Mouse (Mus musculus): ENCODE measurements at regions not wholly inside any gene's neighbourhood (a gene's known extent, or its start where the extent isn't known, plus 50 kb on each side); places are given as distances from the start of the nearest gene placed in this dataset.

- DNase-seq (ENCODE audit: low spot score in 2 of 2): no peak
These were observed 484.3 kb upstream of the Etaa1 start for GRCm38 (mm10) chr11:18437834-18438611.

DNA sequence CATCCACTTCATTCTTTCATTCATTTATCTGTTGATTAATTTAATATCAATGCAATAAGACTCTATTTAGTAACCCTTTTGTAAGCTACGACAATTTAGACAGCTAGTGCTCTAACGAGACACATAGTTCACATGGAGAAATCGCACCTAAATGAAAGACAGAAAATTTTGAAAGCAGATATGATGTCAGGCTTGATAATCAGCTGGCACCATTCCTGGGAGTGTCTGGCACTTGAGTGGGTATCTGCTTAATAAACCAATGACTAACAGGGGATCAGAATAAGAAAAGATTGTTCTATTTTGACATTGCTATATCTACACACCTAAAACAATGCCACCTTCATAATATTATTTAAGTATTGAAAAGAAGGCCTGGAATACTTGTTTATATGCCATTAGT is 467.4 kb upstream of the Etaa1 start:
- DNase-seq (ENCODE audit: low spot score in 2 of 2): no peak

DNA sequence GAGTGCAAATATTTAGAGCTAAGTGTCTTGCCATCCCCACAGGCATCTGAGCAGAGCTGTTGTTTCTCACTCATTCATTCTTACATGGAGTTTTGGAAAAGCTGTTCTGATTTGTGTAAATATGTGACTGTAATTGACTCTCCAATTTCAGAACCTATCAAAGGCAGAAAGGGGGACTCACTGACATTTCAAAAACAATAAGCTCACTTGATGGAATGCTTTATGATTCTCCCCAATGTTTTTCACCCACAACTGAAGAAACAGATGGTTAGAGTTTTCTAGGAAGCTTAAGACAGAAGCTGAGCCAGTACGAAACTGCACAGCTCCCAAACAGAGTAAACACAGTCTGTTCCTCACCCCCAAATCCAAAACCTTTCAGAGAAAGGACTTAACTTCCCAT is 460.1 kb upstream of the Etaa1 start:
- no peak for DNase-seq (ENCODE audit: low spot score in 2 of 2)

DNA sequence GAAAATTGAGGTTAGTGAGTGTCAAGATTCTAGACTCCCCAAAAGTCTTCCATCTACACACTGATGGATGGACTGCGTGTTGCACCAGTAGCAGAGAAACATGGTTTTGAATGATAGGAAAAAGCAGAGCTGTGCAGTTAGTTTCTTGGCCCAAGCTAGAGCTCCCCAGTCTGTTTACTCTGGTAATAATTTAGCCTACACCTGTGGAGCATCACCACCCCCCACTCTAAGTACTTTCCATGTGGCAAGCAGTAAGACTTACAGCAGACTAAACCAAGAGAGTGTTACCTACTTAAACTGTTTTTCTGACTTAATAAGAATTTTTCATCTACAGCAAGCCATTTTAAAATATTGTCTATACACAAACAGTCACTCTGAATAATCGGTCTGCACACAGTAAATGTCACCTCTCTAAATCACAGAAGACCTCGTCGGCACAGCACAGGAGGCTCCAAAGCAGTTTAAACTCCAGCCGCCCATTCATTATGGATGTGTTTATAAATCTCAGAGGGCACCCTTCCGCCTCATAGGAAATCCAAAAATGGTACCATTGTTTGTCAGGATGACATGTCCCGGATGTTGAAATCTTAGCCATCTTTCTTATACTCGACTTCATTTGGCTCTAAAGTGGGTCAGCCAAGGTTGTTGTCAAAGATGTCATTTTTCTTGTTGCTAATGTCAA is 454.5 kb upstream of the Etaa1 start:
- DNase-seq (ENCODE audit: low spot score in 2 of 2): no peak

DNA sequence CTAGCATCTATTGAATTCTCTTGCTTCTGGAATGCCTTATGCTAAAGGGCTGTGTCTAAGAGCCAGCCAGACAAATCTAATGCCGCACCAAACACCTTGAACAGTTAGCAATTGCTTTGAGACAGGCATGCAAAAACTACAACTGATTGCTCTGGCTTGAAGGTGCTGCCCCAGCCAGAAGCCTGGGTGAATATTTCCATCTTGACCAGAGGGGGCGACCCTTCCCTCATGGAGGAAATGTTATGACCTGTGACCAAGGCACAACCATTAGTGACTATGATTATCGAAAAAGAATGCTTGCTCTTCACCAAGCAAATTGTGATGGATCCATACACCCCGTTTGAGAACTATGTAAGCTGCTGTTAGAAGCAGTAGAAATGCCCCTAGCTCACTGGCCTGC is 445.9 kb upstream of the Etaa1 start:
- no peak for DNase-seq (ENCODE audit: low spot score in 2 of 2)

DNA sequence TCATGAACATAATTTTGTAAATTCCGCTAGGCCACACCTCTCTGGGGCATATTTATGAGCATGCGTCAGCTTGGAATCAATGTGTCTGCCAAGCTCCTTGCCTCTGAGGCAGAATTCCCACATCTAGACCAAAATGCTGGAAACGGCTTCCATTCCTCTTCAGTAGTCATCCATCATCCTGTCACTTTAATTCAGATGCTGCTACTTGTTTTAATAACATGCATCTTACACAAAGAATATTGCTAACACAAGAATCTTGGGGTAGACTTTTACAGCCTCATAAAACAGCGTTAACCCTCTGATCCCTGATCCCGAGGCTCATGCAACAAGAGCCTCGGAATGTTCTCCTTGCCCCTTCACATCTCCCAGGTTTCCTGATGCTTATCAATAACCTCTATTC is 442.7 kb upstream of the Etaa1 start:
- no peak for DNase-seq (ENCODE audit: low spot score in 2 of 2)

GRCm38 (mm10) chr11:18395631-18396030 is 442.0 kb upstream of the Etaa1 start:
- DNase-seq (ENCODE audit: low spot score in 2 of 2): no peak

DNA sequence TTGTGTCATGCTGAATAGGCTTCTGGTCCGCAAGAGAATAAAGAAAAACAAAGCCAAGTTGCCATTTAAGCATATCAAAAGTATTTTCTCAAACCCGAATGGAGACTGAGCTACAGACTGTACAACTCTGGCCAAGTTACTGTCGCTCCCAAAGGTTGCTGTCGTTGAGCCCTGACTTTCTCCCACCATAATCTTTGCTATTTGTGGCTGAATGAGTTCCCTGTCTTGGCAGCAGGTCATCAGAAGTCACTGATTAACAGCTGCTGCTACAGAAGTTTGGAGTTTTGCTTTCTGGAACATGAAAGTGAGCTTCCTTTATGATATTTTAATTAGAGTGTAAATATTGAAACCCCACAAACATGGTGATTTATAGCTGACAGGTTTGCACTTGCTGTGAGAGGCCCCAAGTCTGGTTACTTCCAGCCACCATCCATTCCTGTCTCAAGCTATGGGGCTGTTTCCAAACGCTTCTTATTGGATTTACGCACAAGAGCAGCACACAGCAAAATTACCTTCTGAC is 419.2 kb upstream of the Etaa1 start:
- DNase-seq (ENCODE audit: low spot score in 2 of 2): no peak

DNA sequence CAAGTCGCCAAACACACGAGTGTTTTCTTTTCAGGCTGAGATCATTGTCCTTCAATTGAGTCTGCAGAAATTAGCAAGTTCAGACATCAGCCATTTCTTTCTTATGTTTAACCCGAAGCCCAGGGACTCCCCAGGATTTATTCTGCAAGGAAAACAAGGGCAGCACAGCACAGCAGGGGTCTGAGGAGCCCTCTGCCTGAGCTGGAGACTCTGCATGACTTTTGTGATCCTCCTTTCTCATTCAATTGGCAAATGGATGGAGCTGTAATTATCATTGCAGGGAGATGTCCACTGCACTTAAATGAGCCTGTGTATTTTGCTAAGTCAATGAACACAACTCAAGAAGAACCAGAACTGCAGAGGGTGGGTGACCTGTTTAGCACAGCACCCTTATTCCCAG is 417.6 kb upstream of the Etaa1 start:
- DNase-seq (ENCODE audit: low spot score in 2 of 2): no peak

GRCm38 (mm10) chr11:18370861-18371260 is 417.2 kb upstream of the Etaa1 start:
- no peak for DNase-seq (ENCODE audit: low spot score in 2 of 2)

DNA sequence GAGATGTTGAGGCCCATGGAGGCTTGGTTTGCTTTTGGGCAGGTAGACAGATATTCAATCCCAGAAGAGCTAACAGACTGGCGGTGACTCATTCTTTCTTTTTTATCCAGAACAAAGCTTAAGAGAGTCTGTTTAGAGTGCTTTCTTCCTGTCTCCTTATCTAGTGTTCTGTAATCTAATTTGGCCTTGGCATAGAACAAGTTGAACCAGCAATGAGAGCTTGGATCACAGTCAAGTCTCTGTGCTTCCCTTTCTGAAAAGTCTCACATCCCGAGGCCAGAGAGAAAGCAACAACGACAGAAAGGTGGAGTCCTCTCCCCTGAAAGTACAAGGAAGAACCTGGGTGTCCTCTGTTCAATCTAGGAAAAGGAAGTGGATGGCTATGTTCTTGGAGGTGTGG is 401.2 kb upstream of the Etaa1 start:
- no peak for DNase-seq (ENCODE audit: low spot score in 2 of 2)

DNA sequence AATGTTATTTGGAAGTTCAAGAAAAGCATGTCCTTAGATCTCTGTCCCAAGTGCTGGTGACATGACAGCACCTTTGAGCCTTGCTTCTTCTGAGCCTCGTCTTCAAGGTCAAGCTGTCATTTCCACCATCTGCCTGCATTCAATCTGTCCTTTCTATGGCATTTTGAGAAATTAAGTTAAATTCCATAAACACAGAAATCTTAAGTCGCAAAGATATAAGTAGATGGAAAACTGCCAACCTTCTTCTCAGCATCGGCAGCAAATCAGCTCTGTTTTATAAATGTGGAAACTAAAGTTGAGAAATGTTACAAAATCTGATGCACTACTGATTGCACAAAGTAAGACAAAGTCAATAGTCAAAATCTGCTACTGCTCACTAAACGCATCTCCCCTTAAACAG is 400.5 kb upstream of the Etaa1 start:
- no peak for DNase-seq (ENCODE audit: low spot score in 2 of 2)

GRCm38 (mm10) chr11:18347841-18348240 is 394.2 kb upstream of the Etaa1 start:
- DNase-seq (ENCODE audit: low spot score in 2 of 2): no peak

GRCm38 (mm10) chr11:18313510-18314301 is 360.0 kb upstream of the Etaa1 start:
- DNase-seq (ENCODE audit: low spot score in 2 of 2): no peak

GRCm38 (mm10) chr11:18296194-18297125 is 342.8 kb upstream of the Etaa1 start:
- DNase-seq (ENCODE audit: low spot score in 2 of 2): no peak

GRCm38 (mm10) chr11:18278585-18279136 is 325.0 kb upstream of the Etaa1 start:
- DNase-seq (ENCODE audit: low spot score in 2 of 2): no peak

- DNase-seq (ENCODE audit: low spot score in 2 of 2): no peak
These were observed 318.7 kb upstream of the Etaa1 start for GRCm38 (mm10) chr11:18272392-18272791.

DNA sequence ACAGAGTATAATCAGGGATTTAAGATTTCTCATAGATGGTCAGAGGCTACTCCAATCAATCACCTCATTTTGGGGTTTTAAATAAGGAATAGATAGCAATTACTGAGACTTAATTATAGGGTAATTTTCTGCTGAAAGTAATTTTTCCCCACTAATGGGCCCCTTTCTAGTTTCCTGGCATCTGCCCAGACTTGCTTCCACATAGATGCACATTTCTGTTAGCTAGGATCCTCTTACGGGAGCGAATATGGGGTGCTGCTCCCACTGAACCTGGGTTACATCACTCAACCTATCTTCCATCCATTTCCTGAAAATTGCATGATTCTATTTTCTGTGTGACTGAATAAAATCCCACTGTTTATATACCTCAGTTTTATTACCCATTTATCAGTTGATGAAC is 312.5 kb upstream of the Etaa1 start:
- no peak for DNase-seq (ENCODE audit: low spot score in 2 of 2)

GRCm38 (mm10) chr11:18262901-18263300 is 309.2 kb upstream of the Etaa1 start:
- no peak for DNase-seq (ENCODE audit: low spot score in 2 of 2)

DNA sequence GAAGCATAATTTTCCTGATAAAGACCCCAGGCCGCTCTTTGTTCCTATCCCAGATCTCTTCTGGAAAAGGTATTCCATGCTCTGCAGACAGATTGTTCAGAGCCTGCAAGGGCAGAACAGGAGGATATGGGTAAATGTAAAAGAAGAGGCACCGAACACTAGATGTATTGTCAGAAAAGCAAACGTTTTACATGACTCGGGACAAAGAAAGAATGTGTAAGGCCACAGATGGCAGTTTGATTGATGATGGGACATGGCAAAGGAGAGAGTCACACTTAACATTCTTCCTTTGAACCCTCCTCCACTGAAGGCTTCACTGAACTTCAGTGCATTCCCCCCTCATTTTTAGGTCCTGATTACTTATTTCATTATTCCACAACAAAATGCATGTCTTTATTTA is 295.6 kb upstream of the Etaa1 start:
- DNase-seq (ENCODE audit: low spot score in 2 of 2): no peak

DNA sequence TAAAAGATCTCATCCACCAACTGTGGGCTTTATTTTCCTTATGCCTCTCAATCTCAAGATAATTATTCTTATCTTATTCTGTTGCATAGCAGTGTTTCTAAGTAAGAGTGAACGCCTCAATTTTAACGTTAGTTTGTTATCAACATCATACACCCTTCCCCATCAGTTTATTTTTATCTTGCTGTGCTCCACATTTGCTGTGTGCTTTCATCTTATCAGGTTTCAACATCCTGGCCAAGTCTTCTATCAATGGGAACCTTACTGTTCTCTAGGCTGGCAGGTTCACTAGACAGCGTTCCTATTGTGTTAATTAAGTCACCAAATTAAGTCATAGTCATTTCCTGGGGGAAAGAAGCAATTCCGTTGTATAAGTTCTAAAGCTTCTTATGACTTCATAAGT is 263.1 kb upstream of the Etaa1 start:
- DNase-seq (ENCODE audit: low spot score in 2 of 2): no peak
